Mouse (Mus musculus) brain, embryonic 14.5 days (tissue): ENCODE measurements around the gene Mbnl2.

Experiments used
- CTCF ChIP-seq: fragments of 200-500 bp; IDR thresholded peaks from 2 replicates; pipeline ENCODE4 v1.5.1; 2012; ENCODE audit warnings: inconsistent platforms, mild to moderate bottlenecking, moderate library complexity, borderline replicate concordance; ENCODE audit not compliant: insufficient read depth, insufficient read length; ENCODE audit errors: extremely low read depth
- POLR2A ChIP-seq: fragments of 200-500 bp; IDR thresholded peaks from 2 replicates; pipeline ENCODE4 v1.6.1; 2012; ENCODE audit warnings: mild to moderate bottlenecking, inconsistent platforms, borderline replicate concordance; ENCODE audit not compliant: poor library complexity, insufficient read depth, insufficient read length, severe bottlenecking; ENCODE audit errors: extremely low read depth

DNA sequence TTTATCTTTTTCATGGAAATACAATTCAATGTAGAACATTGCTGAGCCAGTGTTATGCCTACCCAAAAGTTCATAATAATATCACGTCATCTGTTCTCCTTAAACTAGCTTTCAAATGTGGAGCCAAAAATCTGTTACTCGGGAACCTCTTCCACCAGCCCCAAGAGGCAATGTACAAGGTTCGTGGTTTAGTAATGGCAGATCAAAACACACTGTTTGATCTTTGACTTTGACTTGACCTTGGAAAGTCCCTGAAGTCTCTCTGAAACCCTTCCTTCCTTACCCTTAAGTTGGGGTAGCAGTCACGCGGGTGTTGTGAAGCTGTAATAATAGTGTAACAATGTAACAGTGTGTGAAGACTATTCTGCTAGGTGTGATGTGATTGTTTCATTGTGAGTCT lies 93.0 kb downstream of the Mbnl2 start:
- no peak for TF ChIP-seq POLR2A
- TF ChIP-seq CTCF = no peak
